Mouse (Mus musculus) liver, embryonic 16.5 days (tissue): ENCODE results near the gene Abr. TPM values are rescaled to one million over a fixed set of nuclear protein-coding genes. Genes with fewer than 3 reads are reported as not detected.

Source experiments
- ATAC-seq: fragments of 200-750 bp; cut with Nextera tagmentation; 2 replicates; pipeline ENCODE4 v1.8.0; 2017; ENCODE audit warnings: low read depth, mild to moderate bottlenecking, moderate number of reproducible peaks, moderate library complexity
- H3K27ac ChIP-seq: fragments of 300-500 bp; sonication (generic); 2 replicates; pipeline ENCODE4 v1.5.1; 2014; ENCODE audit warnings: mild to moderate bottlenecking, low read length
- H3K27me3 ChIP-seq: fragments of 300-500 bp; sonication (generic); 2 replicates; pipeline ENCODE4 v1.6.1; 2014; ENCODE audit warnings: low read depth, low read length, mixed read lengths; ENCODE audit not compliant: control insufficient read depth, insufficient read depth
- H3K36me3 ChIP-seq: fragments of 300-500 bp; sonication (generic); 2 replicates; pipeline ENCODE4 v1.6.1; 2014; ENCODE audit warnings: mild to moderate bottlenecking; ENCODE audit not compliant: control insufficient read depth, insufficient read depth
- H3K4me1 ChIP-seq: fragments of 300-500 bp; sonication (generic); 2 replicates; pipeline ENCODE4 v1.6.1; 2014; ENCODE audit warnings: low read depth, low read length, mixed read lengths; ENCODE audit not compliant: control insufficient read depth
- H3K4me2 ChIP-seq: fragments of 300-500 bp; sonication (generic); 2 replicates; pipeline ENCODE4 v1.6.1; 2014; ENCODE audit warnings: low read depth, low read length, mixed read lengths
- H3K4me3 ChIP-seq: fragments of 300-500 bp; sonication (generic); 2 replicates; pipeline ENCODE4 v1.5.1; 2014; ENCODE audit warnings: low read depth, mild to moderate bottlenecking, low read length
- H3K9ac ChIP-seq: fragments of 300-500 bp; sonication (generic); 2 replicates; pipeline ENCODE4 v1.6.1; 2014; ENCODE audit warnings: low read depth, low read length
- H3K9me3 ChIP-seq: fragments of 300-500 bp; sonication (generic); replicated peaks from 2 replicates; pipeline ENCODE4 v1.6.1; 2016; ENCODE audit warnings: low read length; ENCODE audit not compliant: control insufficient read depth
- WGBS: fragments of 180-500 bp; shearing (Covaris S2); extraction: QIAGEN DNeasy Blood & Tissue Kit; methylation state at CpG from one replicate; pipeline ENCODE4 v1.1.7; 2014; ENCODE audit not compliant: insufficient replicate concordance; 5-methylcytosine and 5-hydroxymethylcytosine counted together
- polyA plus RNA-seq: library from polyadenylated mRNA; unstranded; fragments of >200 nt; fragmentation: Nextera tagmentation; extraction: Ambion mirVana; gene quantifications from 2 replicates; pipeline ENCODE4 v1.2.1, GENCODE M21; 2015

Gene Abr
- polyA plus RNA-seq, 1 experiment from 2014 or later, result 3.7 TPM

DNA sequence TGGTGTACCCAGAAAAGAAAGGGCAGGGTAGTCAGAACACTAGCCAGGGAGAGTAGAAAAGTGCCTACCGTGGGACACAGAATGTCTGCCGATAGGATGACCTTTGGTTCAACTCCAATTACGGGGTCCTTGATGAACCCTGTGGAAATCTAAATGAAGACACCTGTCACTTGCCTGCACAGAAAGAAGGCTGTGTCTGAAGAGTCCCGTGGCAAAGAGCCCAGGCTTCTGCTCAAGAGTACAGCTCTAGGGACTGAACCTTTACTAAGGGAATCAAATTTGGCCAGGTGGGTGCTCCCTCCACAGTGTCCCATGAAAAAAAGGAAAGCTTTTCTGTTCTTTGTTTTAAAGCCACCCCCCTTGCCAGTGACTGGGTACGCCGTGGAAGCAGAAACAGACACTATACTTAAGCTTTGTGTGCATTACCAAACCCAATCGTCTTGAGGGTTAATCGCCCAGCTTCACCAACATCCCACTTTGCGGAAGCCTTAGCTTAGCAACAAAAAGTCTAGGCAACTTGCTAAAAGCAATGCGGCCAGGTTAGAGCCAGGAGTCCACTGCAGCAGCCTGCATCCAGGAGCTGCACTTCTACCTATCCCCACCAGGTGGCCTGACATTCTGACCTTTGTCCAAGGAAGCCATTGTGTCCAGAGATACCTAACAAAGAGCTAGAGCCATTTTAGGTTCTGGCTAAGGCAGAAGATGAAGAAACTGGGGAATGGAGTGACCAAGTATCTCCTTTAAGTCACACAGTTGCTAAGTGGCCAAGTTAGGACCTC is 85.3 kb downstream of the Abr start:
- Histone ChIP-seq H3K4me3 (no peak overlapping the region), H3K4me2 (no peak overlapping the region), H3K27ac (no peak overlapping the region), H3K4me1 (no peaks in the 10 kb centered on the region), H3K27me3 (no peaks in the 10 kb centered on the region), H3K9me3 (no peaks in the 10 kb centered on the region), H3K9ac (no peak overlapping the region), H3K36me3 (no peaks in the 10 kb centered on the region)
- WGBS, result 67% methylated on average over 10 of the region's 10 CpGs
- no peak for ATAC-seq

DNA sequence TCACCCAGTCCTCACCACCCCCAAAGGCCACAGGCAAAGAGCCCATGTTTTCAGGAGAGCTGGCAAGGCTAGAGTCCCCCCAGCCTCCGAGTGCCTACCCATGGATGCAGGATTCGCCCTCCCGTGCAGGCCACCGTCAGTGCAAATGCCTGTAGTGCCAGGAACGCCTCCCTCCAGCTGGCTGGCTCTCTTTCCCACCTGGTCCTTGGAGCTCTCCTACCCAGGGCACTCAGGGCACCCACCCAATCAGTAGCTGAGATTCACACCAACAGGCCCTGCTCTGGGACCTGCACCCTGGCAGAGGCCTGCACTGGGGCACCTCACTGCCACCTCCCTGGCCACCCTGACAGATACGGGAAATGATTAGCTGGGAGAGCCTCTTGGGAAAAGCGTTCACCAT is 90.1 kb downstream of the Abr start:
- no peaks in the 10 kb centered on the region for H3K36me3 ChIP-seq
- H3K9me3 ChIP-seq, result no peaks in the 10 kb centered on the region
- no peak overlapping the region for H3K27ac ChIP-seq
- 68% methylated on average over 7 of the region's 7 CpGs for WGBS
- no peak overlapping the region for H3K4me3 ChIP-seq
- H3K9ac ChIP-seq, result no peak overlapping the region
- ATAC-seq, result no peak
- no peaks in the 10 kb centered on the region for H3K4me1 ChIP-seq
- no peak overlapping the region for H3K4me2 ChIP-seq
- no peaks in the 10 kb centered on the region for H3K27me3 ChIP-seq

DNA sequence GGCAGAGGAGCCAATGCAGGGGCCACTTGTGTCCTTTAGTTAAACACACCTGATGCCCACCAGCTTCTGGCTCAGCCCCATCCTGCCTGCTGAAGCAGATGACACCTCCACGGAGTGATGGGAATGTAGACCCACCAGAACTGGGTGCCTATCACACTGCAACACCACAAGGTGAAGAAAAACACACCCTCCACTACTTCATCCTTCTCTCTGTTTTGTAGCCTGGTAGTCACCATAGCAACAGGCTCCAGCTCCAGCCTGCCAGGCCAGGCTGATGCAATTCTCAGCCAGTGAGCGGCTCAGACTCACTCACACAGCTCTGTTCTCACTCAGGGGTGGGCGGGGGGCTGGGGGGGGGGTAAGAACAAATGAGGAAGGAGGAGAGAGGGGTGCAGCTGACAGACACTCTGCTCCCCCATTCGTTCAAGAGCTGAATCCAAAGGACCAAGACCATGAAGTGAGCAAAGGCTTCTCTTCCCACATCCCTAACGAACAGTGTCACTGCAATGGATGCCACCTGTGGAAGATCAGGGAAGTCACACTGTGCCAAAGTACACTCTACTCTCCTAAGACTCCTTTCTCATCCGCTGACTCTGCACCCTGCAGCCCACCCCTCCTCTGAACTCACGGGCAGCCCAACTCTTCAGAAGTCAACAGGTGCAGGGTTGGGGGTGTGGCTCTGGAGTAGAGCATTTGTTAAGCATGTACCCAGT is 91.0 kb downstream of the Abr start:
- Histone ChIP-seq H3K9ac (no peak overlapping the region), H3K9me3 (no peaks in the 10 kb centered on the region), H3K4me3 (no peak overlapping the region), H3K27ac (no peak overlapping the region), H3K36me3 (no peaks in the 10 kb centered on the region), H3K4me1 (no peaks in the 10 kb centered on the region), H3K4me2 (no peak overlapping the region), H3K27me3 (no peaks in the 10 kb centered on the region)
- no peak for ATAC-seq
- 51% methylated on average over 7 of the region's 7 CpGs for WGBS

- Histone ChIP-seq H3K9me3 (no peaks in the 10 kb centered on the region), H3K27ac (no peak overlapping the region), H3K9ac (no peak overlapping the region), H3K36me3 (no peaks in the 10 kb centered on the region), H3K4me2 (no peak overlapping the region), H3K27me3 (no peaks in the 10 kb centered on the region), H3K4me3 (no peak overlapping the region), H3K4me1 (no peaks in the 10 kb centered on the region)
- ATAC-seq, result no peak
- WGBS, result 64% methylated on average over 15 of the region's 15 CpGs
Observed at GRCm38 (mm10) chr11:76530168-76530935, 91.8 kb downstream of the Abr start.

DNA sequence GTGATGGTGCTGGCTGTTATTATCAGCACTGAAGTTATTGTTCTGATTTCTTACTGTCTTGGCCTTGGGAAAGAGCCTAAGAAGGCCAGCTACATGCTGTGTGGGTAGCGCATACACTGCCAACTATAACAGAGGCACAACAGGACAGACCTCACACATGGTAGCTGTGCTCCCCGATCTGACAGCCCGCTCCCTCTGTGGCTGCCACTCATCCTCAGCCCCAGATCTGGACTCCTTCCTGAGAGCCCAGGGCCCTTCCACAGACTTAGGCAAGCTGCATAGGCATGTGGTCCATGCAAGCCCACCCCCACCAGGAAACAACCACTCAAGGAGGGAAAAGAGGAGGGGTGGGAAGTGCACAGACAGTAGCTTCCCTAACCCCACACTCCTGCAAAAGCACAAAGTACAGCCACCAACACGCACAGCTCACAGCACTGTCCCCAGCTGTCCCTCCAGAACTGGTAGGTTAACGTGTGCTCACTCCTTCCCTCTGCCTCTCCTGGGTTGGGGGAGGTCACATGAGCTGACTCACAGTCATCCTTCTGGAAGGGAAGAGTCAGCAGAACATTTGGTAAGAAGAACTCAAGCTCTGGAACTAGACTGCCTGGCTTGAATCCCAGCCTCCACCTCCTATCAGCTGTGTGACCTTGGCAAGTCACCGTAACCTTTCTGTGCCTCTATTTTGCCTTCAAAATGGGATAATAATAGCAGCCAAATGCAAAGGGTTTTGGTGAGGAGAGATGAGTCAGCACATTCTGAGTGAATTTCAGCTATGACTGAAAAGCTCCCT is 92.6 kb downstream of the Abr start:
- WGBS, result 49% methylated on average over 6 of the region's 6 CpGs
- no peaks in the 10 kb centered on the region for H3K36me3 ChIP-seq
- H3K9ac ChIP-seq, result no peak overlapping the region
- no peak for ATAC-seq
- no peaks in the 10 kb centered on the region for H3K27me3 ChIP-seq
- H3K27ac ChIP-seq, result no peak overlapping the region
- H3K4me3 ChIP-seq, result no peak overlapping the region
- H3K4me1 ChIP-seq, result no peaks in the 10 kb centered on the region
- no peak overlapping the region for H3K4me2 ChIP-seq
- no peaks in the 10 kb centered on the region for H3K9me3 ChIP-seq

DNA sequence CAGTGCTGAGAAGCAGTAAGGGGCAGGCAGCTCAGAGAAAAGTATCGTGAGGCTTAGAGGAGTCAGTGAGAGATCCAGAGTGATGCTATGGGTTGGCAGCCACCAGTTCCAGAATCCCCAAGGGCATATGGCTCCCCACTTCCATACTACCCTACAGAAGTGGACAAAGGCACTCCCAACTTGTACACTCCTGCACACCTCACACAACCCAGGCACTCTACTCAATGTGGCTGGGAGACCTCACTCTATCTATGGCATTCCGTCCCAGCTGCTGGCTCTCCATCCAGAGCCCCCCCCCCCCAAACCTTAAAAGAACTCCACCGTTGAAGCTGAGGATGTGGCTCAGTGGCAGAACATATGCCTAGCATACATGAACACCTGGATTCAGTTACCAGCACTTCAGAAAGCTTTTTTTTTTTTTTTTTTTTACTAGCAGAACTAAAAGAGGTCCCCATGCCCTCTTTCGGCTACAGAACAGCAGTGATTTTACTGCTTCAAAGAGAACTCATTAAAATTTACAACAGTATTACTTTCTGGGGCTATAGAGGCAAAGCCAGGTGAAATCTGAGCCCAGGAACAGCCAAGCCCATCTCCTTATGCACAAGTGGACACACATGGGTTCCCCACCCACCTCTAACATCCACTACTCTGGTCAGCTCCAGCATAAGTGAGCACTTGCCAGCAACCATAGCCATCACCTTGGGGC is 96.3 kb downstream of the Abr start:
- Histone ChIP-seq H3K4me2 (no peak overlapping the region), H3K27ac (no peak overlapping the region), H3K9ac (no peak overlapping the region), H3K9me3 (no peaks in the 10 kb centered on the region), H3K4me1 (no peaks in the 10 kb centered on the region), H3K27me3 (no peaks in the 10 kb centered on the region), H3K36me3 (no peaks in the 10 kb centered on the region), H3K4me3 (no peak overlapping the region)
- WGBS, result 70% methylated on average over 4 of the region's 4 CpGs
- ATAC-seq, result no peak

GRCm38 (mm10) chr11:76524947-76525346 is 97.2 kb downstream of the Abr start:
- WGBS, result 7% methylated on average over 8 of the region's 8 CpGs
- no peaks in the 10 kb centered on the region for H3K27me3 ChIP-seq
- H3K9me3 ChIP-seq, result no peaks in the 10 kb centered on the region
- no peak overlapping the region for H3K4me2 ChIP-seq
- ATAC-seq, result no peak
- no peak overlapping the region for H3K27ac ChIP-seq
- H3K4me3 ChIP-seq, result no peak overlapping the region
- no peaks in the 10 kb centered on the region for H3K4me1 ChIP-seq
- no peak overlapping the region for H3K9ac ChIP-seq
- no peaks in the 10 kb centered on the region for H3K36me3 ChIP-seq

DNA sequence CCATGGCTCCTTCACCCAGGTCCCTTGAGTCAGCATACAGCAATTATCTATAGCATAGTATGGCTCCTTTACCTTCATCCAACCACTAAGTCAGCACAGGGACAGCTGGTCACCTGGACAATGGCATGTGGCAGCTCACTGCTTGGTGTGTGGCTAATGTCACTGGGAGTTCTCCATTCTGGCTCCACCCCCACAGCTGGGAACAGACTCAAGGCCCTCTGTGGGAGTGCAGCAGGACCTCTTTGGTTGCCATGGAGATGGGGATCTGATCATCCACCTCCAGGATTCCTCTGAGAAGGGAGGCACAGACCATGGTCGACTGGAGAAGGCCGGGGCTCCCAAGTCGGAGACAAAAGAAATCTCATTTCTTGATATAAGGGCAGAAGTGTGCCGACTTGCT is 98.8 kb downstream of the Abr start:
- no peak for ATAC-seq
- 52% methylated on average over 4 of the region's 4 CpGs for whole genome bisulfite sequencing

More for the DNA sequence above, 98.8 kb downstream of the Abr start:
- Histone ChIP-seq H3K27ac (no peak overlapping the region), H3K4me1 (no peaks in the 10 kb centered on the region), H3K36me3 (no peaks in the 10 kb centered on the region), H3K9me3 (no peaks in the 10 kb centered on the region), H3K4me2 (no peak overlapping the region), H3K27me3 (no peaks in the 10 kb centered on the region), H3K9ac (no peak overlapping the region), H3K4me3 (no peak overlapping the region)
